Mouse (Mus musculus) T-helper 17 cell (primary cell): Measurements from ENCODE around the gene Fam71f1.

ENCODE experiments used
- in situ Hi-C, 2 experiments: fragments of 300-600 bp; cut with MboI, MseI; formaldehyde crosslinking; loops; 1 replicate in 1 of 2; 2 replicates in 1 of 2; pipeline ENCODE4 v1.15.1; 2025; ENCODE audit warnings: high pct_unique_total_duplicates in 2 of 2

Fam71f1 gene

GRCm38 (mm10) chr6:29318879-29319278 lies at the start of gene Fam71f1:
Gene Fam71f1 (plus strand): TSS chr6:29319140.
- in situ Hi-C loops = no loop called here

DNA sequence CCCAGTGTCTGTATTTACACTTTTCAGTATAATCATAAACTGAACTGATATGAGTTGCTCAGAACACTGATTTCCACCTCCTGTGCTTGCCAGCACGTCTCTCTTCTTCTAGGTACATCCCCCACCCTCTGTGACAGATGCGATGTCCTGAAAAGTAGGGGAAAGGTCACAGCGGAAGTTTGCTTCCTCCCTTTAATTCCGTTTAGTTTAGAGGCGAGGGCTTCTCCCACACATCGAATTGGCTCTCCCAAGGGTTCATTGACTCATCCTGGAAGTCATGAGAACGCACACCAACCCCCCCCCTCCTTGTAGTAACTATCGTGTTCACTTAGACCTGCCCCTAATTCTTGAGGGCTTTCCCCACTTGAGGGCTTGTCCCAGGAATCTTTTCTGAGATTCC lies 48.0 kb upstream of the Fam71f1 start:
- in situ Hi-C loops = loop anchor here in 1 of 2 experiments (5.0 kb wide), 1 partner anchor 64 kb away; no protein-coding TSS in a partner anchor

GRCm38 (mm10) chr6:29272312-29273072 lies 46.4 kb upstream of the Fam71f1 start, which contains the start of gene Hilpda:
Gene Hilpda (plus strand): TSS chr6:29272488.
- in situ Hi-C loops = loop anchor here in 1 of 2 experiments (5.0 kb wide), 1 partner anchor 65 kb away; no protein-coding TSS in a partner anchor

- in situ Hi-C loops = loop anchor here (5.0 kb wide), 3 partner anchors 34 to 109 kb away; partner anchors contain the start of gene Rbm28 (in 1 of the 2)
Observed at GRCm38 (mm10) chr6:29276746-29277145, 42.2 kb upstream of the Fam71f1 start.

- in situ Hi-C loops = loop anchor here (5.0 kb wide), 3 partner anchors 36 to 111 kb away; partner anchors contain the start of gene Rbm28 (in 1 of the 2)
Observed at GRCm38 (mm10) chr6:29278513-29279267, 40.2 kb upstream of the Fam71f1 start.

DNA sequence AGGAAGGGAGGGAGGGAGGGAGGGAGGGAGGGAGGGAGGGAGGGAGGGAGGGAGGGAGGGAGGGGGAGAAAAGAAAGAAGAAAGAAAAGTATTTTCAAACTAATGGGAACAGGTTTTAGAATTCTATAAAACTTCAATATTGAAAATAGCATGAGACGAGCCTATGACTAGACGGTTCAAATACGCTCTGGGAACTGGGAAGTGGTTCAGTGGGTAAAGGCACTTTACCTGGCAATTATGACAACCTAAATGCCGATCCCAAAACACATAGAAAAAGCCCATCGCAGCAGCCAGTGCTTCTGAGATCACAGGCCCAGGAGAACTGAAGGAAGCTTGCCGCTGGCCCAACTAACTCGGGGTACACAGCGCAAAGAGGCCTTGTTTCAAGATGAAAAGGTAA lies 39.6 kb upstream of the Fam71f1 start, which contains the start of gene Fam71f2:
TSS of gene Fam71f2 (plus strand) at position 301 of the 400 bp plus-strand sequence.
- in situ Hi-C loops = loop anchor here (5.0 kb wide), 3 partner anchors 37 to 112 kb away; partner anchors contain the start of gene Rbm28 (in 1 of the 2)

- in situ Hi-C loops = no loop called here
Observed at GRCm38 (mm10) chr6:29280671-29281070, 38.3 kb upstream of the Fam71f1 start.

GRCm38 (mm10) chr6:29286870-29287269 lies 32.1 kb upstream of the Fam71f1 start:
- in situ Hi-C loops = no loop called here

DNA sequence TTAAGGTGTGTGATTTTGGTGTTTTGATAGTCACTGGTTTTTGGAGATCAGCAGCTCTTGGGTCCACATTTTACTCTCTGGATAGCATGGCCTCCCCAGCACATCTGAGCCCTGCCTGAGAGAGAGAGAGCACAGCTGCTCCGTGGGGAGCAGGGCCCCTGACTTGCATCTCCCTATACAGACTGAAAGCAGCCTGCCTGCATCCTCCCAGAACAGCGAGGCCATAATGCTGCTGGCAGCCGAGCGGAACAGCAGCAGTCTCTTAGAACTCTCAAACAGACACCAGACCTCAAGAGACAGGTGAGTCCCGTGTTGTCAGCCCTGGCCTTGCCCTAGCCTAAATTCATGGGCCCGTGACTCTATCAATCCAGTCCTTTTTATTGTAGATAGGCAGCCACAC lies 31.5 kb upstream of the Fam71f1 start:
- in situ Hi-C loops = no loop called here

- in situ Hi-C loops = no loop called here
Observed at GRCm38 (mm10) chr6:29287944-29288343, 31.0 kb upstream of the Fam71f1 start.

GRCm38 (mm10) chr6:29288651-29289050 lies 30.3 kb upstream of the Fam71f1 start:
- in situ Hi-C loops = no loop called here

DNA sequence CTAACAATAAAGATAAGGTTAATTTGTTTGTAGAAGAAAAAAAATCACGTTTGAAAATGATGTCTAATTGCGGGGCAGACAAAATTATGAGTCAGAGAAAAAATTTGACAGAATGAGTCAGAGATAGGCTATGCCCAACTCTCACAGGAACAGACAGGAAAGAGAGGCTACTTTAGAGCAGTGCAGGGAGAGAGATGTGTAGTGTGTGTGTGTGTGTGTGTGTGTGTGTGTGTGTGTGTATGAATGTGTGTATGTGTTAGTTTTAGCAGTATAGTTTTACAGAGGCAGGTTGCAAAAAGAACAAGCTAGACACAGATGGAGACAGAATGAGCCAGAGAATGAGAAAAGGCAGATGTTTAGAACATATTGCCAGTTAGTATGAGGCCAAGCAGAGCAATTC lies 19.8 kb upstream of the Fam71f1 start:
- in situ Hi-C loops = no loop called here

DNA sequence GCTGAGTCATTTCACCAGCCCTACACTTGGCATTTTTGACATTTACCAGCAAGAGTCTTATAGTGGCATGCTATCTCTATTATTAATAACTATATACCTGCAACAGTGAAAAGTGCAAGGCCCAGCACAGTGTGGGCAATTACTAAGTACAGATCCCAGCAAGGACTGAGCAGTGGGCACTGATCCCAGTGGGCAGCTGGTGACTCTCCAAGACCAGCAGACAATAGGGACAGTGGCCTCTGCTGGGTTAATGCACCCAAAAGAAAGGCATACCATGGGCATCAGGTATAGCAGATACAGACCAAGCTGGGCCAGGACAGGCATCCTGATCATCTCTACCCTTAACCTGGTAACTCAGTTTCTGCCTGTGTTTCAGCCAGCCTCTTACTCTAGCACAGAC lies 15.7 kb upstream of the Fam71f1 start:
- in situ Hi-C loops = no loop called here

DNA sequence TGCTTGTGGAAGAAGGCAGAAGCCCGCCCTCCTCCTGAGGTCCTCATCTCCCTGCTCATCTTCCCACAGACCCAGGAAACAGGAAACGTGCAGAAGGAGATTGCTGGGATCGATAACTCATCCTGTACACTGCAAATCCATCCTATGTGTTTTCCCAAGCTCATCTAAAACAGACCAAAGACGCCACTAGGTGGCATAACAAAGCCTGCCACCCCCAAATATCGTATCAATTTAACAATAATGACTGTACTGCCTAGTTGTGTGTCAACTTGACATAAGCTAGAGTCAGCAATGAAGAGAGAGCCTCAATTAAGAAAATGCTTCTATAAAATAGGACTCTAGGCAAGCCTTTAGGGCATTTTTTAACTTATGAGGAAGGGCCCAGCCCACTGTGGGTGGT lies 15.2 kb upstream of the Fam71f1 start:
- in situ Hi-C loops = no loop called here

GRCm38 (mm10) chr6:29305462-29305861 lies 13.5 kb upstream of the Fam71f1 start:
- in situ Hi-C loops = no loop called here

- in situ Hi-C loops = no loop called here
Observed at GRCm38 (mm10) chr6:29308846-29309605, 9.9 kb upstream of the Fam71f1 start.

DNA sequence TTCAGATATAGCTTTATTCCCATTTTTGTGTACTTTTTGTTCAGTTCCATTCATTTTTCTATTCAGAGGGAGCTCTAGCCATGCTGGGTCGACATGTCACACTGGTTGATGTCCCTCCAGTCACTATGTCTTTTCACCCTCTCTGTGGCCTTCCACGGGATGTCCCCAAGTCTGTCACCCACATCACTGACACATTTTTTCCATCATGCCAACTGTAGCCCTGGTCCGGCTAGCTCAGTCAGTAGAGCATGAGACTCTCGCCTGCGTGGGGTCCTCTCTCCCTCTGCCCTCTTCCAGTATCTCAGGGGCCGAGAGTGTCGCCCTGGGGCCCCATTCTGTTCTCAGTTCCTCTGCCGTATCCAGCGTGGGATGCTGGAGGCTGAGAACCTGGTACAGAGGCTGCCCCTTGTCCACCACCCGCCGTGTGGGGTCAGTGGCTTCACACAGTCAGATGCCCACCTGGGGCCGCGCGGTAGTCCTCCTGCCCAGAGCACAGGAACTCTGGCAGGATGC lies 5.2 kb upstream of the Fam71f1 start:
- in situ Hi-C loops = no loop called here

DNA sequence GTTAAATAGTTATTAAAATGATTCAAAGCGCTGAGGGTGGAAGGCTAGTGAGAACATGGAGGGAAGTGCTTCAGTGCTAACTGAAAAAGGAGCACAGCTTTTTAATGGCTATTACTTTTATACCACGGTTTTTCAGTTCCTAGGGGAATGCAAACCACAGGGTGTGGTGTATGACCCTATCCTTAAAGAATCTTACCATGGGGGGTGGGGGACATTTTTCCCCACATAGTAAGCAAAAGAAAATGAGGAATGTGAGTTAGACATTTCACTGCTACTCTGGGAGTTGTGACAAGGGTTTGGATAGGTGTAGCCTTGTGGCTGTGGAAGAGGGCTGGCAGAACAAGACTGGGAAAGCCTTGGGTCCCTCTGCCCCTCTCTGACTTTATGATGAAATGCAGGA lies 1.7 kb upstream of the Fam71f1 start:
- in situ Hi-C loops = no loop called here

DNA sequence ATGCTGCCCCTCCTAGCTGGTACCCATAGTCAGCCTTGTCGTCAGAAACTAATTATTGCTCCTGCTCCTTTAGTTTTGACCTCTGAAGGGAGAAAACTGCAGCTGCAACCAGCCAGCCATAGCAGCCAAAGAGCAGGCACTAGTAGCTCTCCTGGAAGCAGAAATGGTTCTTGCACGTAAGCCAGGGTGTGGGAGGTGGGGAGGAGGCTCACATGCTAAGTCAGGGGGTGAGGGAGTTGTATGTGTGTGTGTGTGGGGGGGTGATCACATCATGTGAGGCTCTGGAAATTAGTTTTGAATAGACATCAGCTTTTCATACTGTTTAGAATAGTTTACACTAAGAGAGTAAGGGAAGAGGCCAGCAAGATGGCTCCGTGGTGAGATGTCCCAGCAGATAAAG lies 999 bp upstream of the Fam71f1 start:
- in situ Hi-C loops = no loop called here

DNA sequence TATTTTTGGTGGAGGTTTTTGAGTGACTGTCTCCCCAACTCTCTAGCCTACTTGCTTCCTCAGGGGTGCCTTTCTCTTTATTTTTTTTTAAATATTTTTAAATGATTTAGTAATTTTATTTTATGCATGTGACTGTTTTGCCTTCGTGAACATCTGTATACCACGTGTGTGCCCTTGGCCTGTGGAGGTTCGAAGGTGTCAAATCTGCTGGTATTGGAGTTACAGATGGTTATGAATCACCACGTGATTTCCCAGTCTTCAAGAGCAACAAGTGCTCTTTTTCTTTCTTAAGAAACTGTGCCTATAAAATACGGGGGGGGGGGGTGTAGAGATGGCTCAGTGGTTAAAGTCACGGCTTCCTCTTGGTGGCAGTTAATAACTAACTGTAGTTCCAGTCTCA lies 2.6 kb downstream of the Fam71f1 start:
- in situ Hi-C loops = no loop called here

GRCm38 (mm10) chr6:29322147-29322546 lies 3.2 kb downstream of the Fam71f1 start:
- in situ Hi-C loops = no loop called here
